Comparison of ENCODE assay signal across 9 mouse cellular contexts in genomic region chr1:38418181-38419032, GRCm38 (mm10).
DNase-seq lines count a peak whose midpoint lies in the region; ATAC-seq lines count a peak whose summit lies in the region.
"Had no signal": no experiment of that assay in that cellular context is flagged by ENCODE, and none has a peak within 500 bp of the region (broad histone marks: within the 10 kb centered on the region; RNA-seq: fewer than 3 reads in every experiment).

No protein-coding gene starts in this region.

- ATAC-seq in frontal cortex, adult (ENCODE audit: low TSS enrichment), result peak; percentile 55
- ATAC-seq in neural tube, embryonic 12.5 days (ENCODE audit: low FRiP score, low read depth), result no peak
- no peak for ATAC-seq in megakaryocyte, adult 5-6 weeks (ENCODE audit: poor library complexity, severe bottlenecking)

- no peak overlapping the region for H3K4me3 ChIP-seq in neural tube, embryonic 12.5 days

- H3K27me3 ChIP-seq in neural tube, embryonic 12.5 days (replicated peaks), result no peaks in the 10 kb centered on the region

- peaks cover 19% of the 10 kb centered on the region for H3K4me1 ChIP-seq in neural tube, embryonic 12.5 days

- WGBS in neural tube, embryonic 12.5 days, result 55% methylated on average over 12 of the region's 12 CpGs

- no peak overlapping the region for H3K9ac ChIP-seq in neural tube, embryonic 12.5 days

- no peaks in the 10 kb centered on the region for H3K36me3 ChIP-seq in neural tube, embryonic 12.5 days

- no peaks in the 10 kb centered on the region for H3K9me3 ChIP-seq in neural tube, embryonic 12.5 days

- DNase-seq in frontal cortex, postnatal 10 days (ENCODE audit: low spot score in 2 of 2), result no peak
- DNase-seq in neural tube, embryonic 10.5 days (ENCODE audit: extremely low spot score, low spot score), result no peak
- DNase-seq in layer of hippocampus, postnatal 14 days (ENCODE audit: low spot score in 2 of 2), result peak; percentile 39 to 56
- peak; percentile 65 for DNase-seq in telencephalon, adult 2 months (ENCODE audit: low read depth, low spot score)
- DNase-seq in cerebellum, postnatal 36 days, result no peak
- DNase-seq: kidney, postnatal 14 days had no signal

- 0 out of 2 replicates have a peak overlapping the region, but pooled peaks have one; percentile 10 for H3K27ac ChIP-seq in neural tube, embryonic 12.5 days

- peak overlapping the region; percentile 25; the same call in 1 of the 2 replicates for H3K4me2 ChIP-seq in neural tube, embryonic 12.5 days (replicated peaks)

Comparison
In these comparisons a context has a peak if more than half of its experiments do, and no peak if none do; other contexts are left out.
1. DNase-seq: peak in layer of hippocampus, postnatal 14 days (2 of 2) and telencephalon, adult 2 months (single experiment); none in frontal cortex, postnatal 10 days (0 of 2), neural tube, embryonic 10.5 days (single experiment) and cerebellum, postnatal 36 days (0 of 2).